In genomic region chr6:72940493-72940892, GRCm38 (mm10) we compare ENCODE assay signal across 8 mouse cellular contexts. TPM values are rescaled to one million over a fixed set of nuclear protein-coding genes. Genes with fewer than 3 reads are reported as not detected.
A peak's percentile ranks its signal among the peaks of the same experiment; 100 is the strongest.
DNase-seq lines count a peak whose midpoint lies in the region; ATAC-seq lines count a peak whose summit lies in the region.

No protein-coding gene starts in this region.

- ATAC-seq in midbrain, embryonic 15.5 days (replicated peaks), result peak; percentile 71

- peak; percentile 67 to 80 for DNase-seq in left cerebral cortex, adult 18-20 months (ENCODE audit: low spot score in 2 of 2)
- DNase-seq in left cerebral cortex, adult 11 months (ENCODE audit: low spot score), result no peak
- DNase-seq in c-Kit-negative CD71-positive TER-119-positive erythroid progenitor cells, embryonic 14.5 days (ENCODE audit: low read depth, low spot score), result peak; percentile 26
- peak; percentile 29 for DNase-seq in fibroblast of lung, adult 2 months (ENCODE audit: low read depth)
- DNase-seq in induced T-regulatory cell, adult 2 months (ENCODE audit: low read depth), result peak; percentile 91
- peak; percentile 55 to 63 for DNase-seq in left cerebral cortex, postnatal 10 days (ENCODE audit: extremely low spot score in 1 of 2, low spot score in 2 of 2)
- peak; percentile 53 to 66 for DNase-seq in spleen, postnatal 36 days (ENCODE audit: low spot score in 2 of 2)

- no peak overlapping the region for H3K27ac ChIP-seq in midbrain, embryonic 15.5 days

- H3K36me3 ChIP-seq in midbrain, embryonic 15.5 days (replicated peaks), result no peaks in the 10 kb centered on the region

- no peaks in the 10 kb centered on the region for H3K4me1 ChIP-seq in midbrain, embryonic 15.5 days

- no peaks in the 10 kb centered on the region for H3K27me3 ChIP-seq in midbrain, embryonic 15.5 days (replicated peaks)

- H3K4me2 ChIP-seq in midbrain, embryonic 15.5 days, result no peak overlapping the region

- intact Hi-C loops in left cerebral cortex, postnatal 10 days (cut with DNase I), result loop anchor here (5.0 kb wide), 2 partner anchors 212 to 287 kb away; no protein-coding TSS in a partner anchor

- no peak overlapping the region for H3K9ac ChIP-seq in midbrain, embryonic 15.5 days

- 8% methylated on average over 3 of the region's 3 CpGs for WGBS in midbrain, embryonic 15.5 days

- H3K9me3 ChIP-seq in midbrain, embryonic 15.5 days, result no peaks in the 10 kb centered on the region

- H3K4me3 ChIP-seq in midbrain, embryonic 15.5 days, result no peak overlapping the region

RNA-seq across cellular contexts. Expression of gene Tmsb10, which starts 18.1 kb away (rescaled TPM):
- total RNA-seq in left cerebral cortex, adult 18-20 months (2021), result 100 to 1,000 TPM; 420 to 461 TPM
- 1,000 to 10,000 TPM; 1,612 to 1,640 TPM for total RNA-seq in left cerebral cortex, postnatal 10 days (2021)
- polyA plus RNA-seq in midbrain, embryonic 15.5 days (2015; fragmentation: Nextera tagmentation; extraction: Ambion mirVana), result 4,117 and 4,750 TPM in 2 replicates

RNA-seq across cellular contexts. Expression of gene Kcmf1, which starts 40.7 kb away (rescaled TPM):
- total RNA-seq in left cerebral cortex, adult 18-20 months (2021), result 10 to 100 TPM; 74.5 to 74.7 TPM
- 10 to 100 TPM; 61.6 to 64.7 TPM for total RNA-seq in left cerebral cortex, postnatal 10 days (2021)
- 38.1 and 42.8 TPM in 2 replicates for polyA plus RNA-seq in midbrain, embryonic 15.5 days (2015; fragmentation: Nextera tagmentation; extraction: Ambion mirVana)
